Mouse (Mus musculus): Measurements from ENCODE around the gene Cmklr1.

DNA sequence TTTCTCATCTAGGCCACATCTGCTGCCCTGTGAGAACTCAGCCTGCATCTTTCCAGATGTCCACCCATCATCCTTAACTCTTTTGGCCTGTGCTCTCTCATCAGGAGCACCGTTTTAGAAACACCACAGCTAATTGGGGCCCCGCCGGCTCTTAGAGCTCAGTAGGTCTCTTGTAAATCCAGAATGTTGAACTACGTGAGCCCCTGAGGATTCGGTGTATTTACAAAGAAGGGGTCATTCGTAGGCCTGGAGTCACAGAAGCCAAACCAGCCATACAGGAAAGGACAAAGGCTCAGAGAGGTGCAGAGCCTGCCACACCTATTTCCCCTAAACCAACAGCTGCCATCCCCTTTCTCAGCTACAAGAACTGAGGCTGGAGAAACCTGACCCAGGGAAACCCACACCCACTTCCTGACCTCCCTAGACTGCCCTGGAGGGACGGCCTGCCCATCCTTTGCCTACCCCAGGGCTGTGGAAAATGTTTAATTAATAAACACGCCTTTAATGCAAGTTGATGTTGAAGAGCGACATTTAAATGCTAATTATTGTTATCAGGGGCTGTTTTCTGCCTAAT, 53.4 kb downstream of the Cmklr1 start:
- no peak for TF ChIP-seq CTCF (IDR thresholded peaks at IDR 0.05; ENCODE audit: low read depth)
- no peak for TF ChIP-seq EP300 (optimal IDR thresholded peaks at IDR 0.05)

Data from stomach, postnatal 0 days (tissue).